Mouse (Mus musculus) WW6 (cell line): ENCODE data around the gene Pfdn6.
A peak's percentile ranks its signal among the peaks of the same experiment; 100 is the strongest.
"Not testable (repeated sequence)": the region's sequence is repeated elsewhere in the genome, so short reads cannot be mapped to it uniquely, and the experiment has no call there.

Experiments
- DNase-seq: peaks from one replicate; pipeline ENCODE4 v3.0.0-alpha.2; 2013; ENCODE audit warnings: low read depth, low spot score

Gene Pfdn6

DNA sequence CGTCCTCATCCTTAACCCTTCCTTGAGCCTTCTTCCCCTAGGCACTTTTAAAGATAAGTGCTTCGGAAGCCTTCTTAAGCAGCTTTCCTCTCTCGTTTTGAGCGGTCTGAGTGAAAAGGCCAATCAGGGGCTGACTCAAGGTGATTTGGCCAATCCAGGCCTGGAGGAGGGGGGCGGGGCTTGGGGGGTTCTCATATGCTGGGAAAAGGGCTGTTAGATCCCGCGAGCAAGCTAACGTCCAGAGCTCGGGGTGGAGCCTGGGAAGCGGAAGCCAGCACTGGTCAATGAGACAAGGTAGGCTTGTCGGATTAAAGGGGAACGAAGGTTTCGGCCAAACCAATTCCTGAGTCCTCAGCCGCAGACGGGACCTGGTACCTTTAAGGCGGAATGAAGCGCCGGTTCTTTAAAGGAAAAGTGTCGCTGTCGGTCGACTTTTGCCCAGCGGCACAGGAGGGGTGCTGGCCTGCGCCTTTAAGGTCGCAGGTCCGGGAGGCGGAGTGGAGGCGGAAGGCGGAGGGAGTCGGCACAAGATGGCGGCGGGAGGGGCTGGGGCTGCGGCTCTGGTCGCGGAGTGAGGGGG, 24.4 kb downstream of the Pfdn6 start, which contains the start of the genes Tapbp and Zbtb22:
Tapbp (plus strand) TSS at position 229 of the 580 bp plus-strand sequence.
Zbtb22 (plus strand) TSS at position 234 of the 580 bp plus-strand sequence.
- peak; percentile 98 for DNase-seq

DNA sequence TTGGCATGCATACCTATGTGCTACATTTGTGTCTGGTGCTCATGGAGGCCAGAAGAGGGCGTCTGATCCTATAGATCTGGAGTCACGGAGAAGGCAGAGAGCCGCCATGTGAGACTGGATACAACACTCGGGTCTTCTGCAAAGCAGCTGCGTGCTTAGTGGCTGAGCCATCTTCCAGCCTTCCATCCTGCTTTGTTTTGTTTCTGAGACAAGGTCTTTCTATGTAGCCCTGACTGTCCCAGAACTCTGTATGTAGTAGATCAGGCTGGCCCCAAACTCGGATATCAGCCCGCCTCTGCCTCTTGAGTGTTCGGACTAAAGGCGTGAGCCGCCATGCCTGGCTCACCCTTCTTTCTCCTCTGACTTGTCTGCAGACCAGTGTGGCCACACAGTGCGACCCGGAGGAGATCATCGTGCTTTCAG, 25.2 kb downstream of the Pfdn6 start:
- no peak for DNase-seq

GRCm38 (mm10) chr17:33913905-33914304, 26.2 kb downstream of the Pfdn6 start:
- DNase-seq, result no peak

DNA sequence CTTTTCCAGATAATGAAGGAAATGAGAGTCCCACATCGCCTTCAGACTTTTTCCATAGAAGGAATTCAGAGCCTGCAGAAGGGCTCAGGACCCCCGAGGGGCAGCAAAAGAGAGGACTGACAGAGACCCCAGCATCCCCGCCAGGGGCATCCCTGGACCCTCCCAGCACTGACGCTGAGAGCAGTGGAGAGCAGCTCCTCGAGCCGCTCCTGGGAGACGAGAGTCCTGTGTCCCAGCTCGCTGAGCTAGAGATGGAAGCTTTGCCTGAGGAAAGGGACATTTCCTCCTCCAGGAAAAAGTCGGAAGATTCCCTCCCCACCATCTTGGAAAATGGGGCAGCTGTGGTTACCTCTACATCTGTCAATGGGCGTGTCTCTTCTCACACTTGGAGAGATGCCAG, 26.9 kb downstream of the Pfdn6 start:
- no peak for DNase-seq

DNA sequence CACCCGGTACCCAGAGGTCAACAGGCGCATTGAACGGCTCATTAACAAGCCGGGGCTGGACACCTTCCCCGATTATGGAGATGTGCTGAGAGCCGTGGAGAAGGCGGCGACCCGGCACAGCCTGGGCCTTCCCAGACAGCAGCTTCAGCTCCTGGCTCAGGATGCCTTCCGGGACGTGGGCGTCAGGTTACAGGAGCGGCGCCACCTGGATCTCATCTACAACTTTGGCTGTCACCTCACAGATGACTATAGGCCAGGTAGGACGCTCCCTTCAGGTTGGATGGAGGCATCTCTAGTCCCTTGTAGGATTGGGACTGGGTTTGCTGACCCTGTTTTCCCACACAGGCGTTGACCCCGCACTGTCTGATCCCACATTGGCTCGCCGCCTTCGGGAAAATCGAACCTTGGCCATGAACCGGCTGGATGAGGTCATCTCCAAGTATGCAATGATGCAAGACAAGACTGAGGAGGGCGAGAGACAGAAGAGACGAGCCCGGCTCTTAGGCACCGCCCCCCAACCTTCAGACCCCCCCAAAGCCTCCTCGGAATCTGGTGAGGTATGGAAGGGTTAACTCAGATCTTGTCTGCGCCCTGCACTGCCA, 28.2 kb downstream of the Pfdn6 start:
- DNase-seq, result no peak

GRCm38 (mm10) chr17:33911052-33911812, 28.9 kb downstream of the Pfdn6 start:
- no peak for DNase-seq

DNA sequence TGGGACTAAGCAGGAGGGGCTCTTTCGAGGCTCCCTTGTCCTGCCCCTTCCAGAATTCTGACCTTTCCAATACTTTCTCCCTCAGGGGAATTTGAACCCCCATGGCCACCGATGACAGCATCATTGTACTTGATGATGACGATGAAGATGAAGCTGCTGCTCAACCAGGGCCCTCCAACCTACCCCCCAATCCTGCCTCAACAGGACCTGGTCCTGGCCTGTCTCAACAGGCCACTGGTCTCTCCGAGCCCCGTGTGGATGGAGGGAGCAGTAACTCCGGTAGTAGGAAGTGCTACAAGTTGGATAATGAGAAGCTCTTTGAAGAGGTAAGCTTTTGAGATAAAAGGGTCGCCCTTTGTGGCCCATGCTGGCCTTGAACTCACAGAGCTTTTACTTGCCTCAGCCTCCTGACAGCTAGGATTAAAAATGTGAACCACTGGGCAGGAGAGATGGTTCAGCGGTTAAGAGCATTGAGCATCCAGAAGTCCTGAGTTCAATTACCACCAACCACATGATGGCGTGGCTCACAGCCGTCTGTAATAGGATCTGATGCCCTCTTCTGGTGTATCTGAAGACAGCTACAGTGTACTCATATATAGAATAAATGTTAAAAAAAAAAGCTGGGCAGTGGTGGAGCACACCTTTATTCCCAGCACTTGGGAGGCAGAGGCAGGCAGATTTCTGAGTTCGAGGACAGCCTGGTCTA, 29.6 kb downstream of the Pfdn6 start:
- DNase-seq, result no peak

GRCm38 (mm10) chr17:33909869-33910250, 30.3 kb downstream of the Pfdn6 start:
- no peak for DNase-seq

GRCm38 (mm10) chr17:33909077-33909868, 30.9 kb downstream of the Pfdn6 start, which contains the start of gene Daxx:
TSS of gene Daxx (plus strand) at chr17:33909414.
- peak; percentile 98 for DNase-seq

- DNase-seq, result no peak
These were observed 31.6 kb downstream of the Pfdn6 start for GRCm38 (mm10) chr17:33908331-33909076.

- DNase-seq, result not testable (repeated sequence)
These were observed 35.3 kb downstream of the Pfdn6 start, which contains the start of gene Platr17 for GRCm38 (mm10) chr17:33904835-33905234. TSS of gene Platr17 (plus strand) at chr17:33905135.

- not testable (repeated sequence) for DNase-seq
These were observed 36.1 kb downstream of the Pfdn6 start for GRCm38 (mm10) chr17:33903911-33904651.

GRCm38 (mm10) chr17:33902491-33902890, 37.7 kb downstream of the Pfdn6 start:
- DNase-seq, result no peak

DNA sequence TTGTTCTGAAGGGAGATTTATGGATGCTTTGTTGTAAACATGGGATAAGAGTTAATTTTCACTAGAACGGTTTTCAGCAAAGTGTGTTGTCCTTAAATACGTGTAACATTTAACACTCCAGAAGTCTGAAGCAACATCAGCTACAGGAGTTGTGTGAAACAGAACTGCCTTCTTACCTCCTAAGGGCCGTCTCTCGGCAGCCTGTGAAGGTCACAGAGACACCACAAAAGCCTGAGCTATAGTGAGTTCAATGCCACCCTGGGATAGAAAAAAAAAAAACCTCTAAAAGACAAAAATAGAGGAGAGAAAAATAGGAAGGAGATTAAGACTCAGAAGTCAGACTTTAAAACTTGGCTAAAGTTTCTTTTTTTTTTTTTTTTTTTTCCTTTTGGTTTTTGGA, 38.1 kb downstream of the Pfdn6 start:
- DNase-seq, result no peak

- no peak for DNase-seq
These were observed 38.5 kb downstream of the Pfdn6 start for GRCm38 (mm10) chr17:33901653-33902052.

- DNase-seq, result no peak
These were observed 39.2 kb downstream of the Pfdn6 start for GRCm38 (mm10) chr17:33900989-33901314.

DNA sequence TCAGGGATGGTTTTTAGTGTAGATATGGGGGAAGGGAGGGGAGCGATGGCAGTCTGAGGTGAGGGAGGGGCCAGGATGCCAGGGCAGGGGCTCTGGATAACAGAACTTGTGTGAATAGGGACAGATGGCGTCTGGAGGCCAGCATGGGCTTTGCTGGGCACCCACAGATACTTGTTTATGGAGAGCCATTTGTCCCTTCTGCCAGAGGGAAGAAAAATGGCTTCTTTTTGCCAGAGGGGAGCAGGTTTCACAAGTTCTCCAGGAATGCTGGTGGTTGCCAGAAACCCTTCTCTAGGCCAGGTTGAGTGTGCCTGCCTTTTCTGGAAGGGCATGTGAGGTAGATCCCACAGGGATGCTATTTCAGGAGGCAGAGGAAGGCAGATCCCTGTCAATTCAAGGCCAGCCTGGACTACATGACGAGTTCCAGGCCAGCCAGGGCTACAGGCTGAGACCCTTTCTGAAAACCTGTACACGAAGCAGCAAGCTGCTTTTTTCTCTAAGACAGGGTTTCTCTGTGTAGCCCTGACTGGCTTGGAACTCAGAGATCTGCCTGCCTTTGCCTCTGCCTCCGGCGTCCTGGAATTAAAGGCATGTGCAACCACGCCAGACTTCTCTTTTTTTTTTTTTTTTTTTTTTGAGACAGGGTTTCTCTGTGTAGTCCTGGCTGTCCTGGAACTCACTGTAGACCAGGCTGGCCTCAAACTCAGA, 39.7 kb downstream of the Pfdn6 start:
- no peak for DNase-seq

- DNase-seq, result no peak
These were observed 40.5 kb downstream of the Pfdn6 start for GRCm38 (mm10) chr17:33899642-33900041.

DNA sequence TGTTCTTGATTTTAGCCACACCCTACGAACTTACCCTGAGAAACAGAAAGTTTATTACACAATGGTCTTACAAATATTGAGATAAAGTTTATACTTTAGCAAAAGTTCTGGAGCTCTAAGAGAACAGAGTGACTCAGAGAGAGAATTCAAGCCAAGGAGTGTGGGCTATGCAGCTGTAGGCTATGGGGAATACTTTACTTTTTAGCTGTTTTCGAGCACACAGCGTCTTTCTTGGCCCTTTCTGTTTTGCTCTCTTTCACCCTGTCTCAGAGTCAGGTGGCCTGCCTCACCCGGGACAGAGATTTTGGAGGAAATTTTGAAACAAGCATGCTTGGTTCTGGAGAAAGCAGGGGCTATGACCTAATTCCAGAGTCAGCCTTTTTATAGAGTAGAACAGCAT, 42.0 kb downstream of the Pfdn6 start:
- DNase-seq, result not testable (repeated sequence)
